Mouse (Mus musculus): ENCODE results near the gene Dnm2. TPM values are rescaled to one million over a fixed set of nuclear protein-coding genes. Genes with fewer than 3 reads are reported as not detected.
A peak's percentile ranks its signal among the peaks of the same experiment; 100 is the strongest.

Dnm2 gene
- polyA plus RNA-seq, 1 experiment: 92.2 TPM

GRCm38 (mm10) chr9:21553607-21554273 is 129.0 kb downstream of the Dnm2 start:
- no peak for DNase-seq (ENCODE audit: low read depth)
- no peak for TF ChIP-seq POLR2A (IDR thresholded peaks at IDR 0.05; ENCODE audit: borderline replicate concordance, extremely low read depth, insufficient read depth, insufficient read length, poor library complexity, severe bottlenecking)
- TF ChIP-seq CTCF (IDR thresholded peaks at IDR 0.05; ENCODE audit: borderline replicate concordance, extremely low read depth, insufficient read depth, insufficient read length): no peak

GRCm38 (mm10) chr9:21555198-21555742 is 130.6 kb downstream of the Dnm2 start:
- TF ChIP-seq POLR2A (IDR thresholded peaks at IDR 0.05; ENCODE audit: borderline replicate concordance, extremely low read depth, insufficient read depth, insufficient read length, poor library complexity, severe bottlenecking) (no peak), CTCF (IDR thresholded peaks at IDR 0.05; ENCODE audit: borderline replicate concordance, extremely low read depth, insufficient read depth, insufficient read length) (peak; percentile 5; the same call in 1 of the 2 replicates)
- DNase-seq (ENCODE audit: low read depth): no peak

GRCm38 (mm10) chr9:21556996-21557395 is 132.3 kb downstream of the Dnm2 start:
- no peak for DNase-seq (ENCODE audit: low read depth)
- no peak for TF ChIP-seq CTCF (IDR thresholded peaks at IDR 0.05; ENCODE audit: borderline replicate concordance, extremely low read depth, insufficient read depth, insufficient read length)

Other genes starting within 250 kb of the Dnm2 start
- 58.7 and 59.7 TPM in 2 replicates for gene Keap1, start 185.5 kb upstream of the Dnm2 start, polyA plus RNA-seq (2012; rRNA removed)
- gene S1pr5, start 176.5 kb upstream of the Dnm2 start, polyA plus RNA-seq (2012; rRNA removed): 2.2 and 2.5 TPM in 2 replicates
- gene Atg4d, start 159.6 kb upstream of the Dnm2 start, polyA plus RNA-seq (2012; rRNA removed): 38.1 and 45.9 TPM in 2 replicates
- 32.9 and 36.3 TPM in 2 replicates for gene Kri1, start 136.9 kb upstream of the Dnm2 start, polyA plus RNA-seq (2012; rRNA removed)
- 70.4 and 84.9 TPM in 2 replicates for gene Cdkn2d, start 133.5 kb upstream of the Dnm2 start, polyA plus RNA-seq (2012; rRNA removed)
- gene Ap1m2, start 112.6 kb upstream of the Dnm2 start, polyA plus RNA-seq (2012; rRNA removed): 2.4 and 2.9 TPM in 2 replicates
- gene Slc44a2, start 104.2 kb upstream of the Dnm2 start, polyA plus RNA-seq (2012; rRNA removed): 70.1 and 75.6 TPM in 2 replicates
- gene Ilf3, start 57.0 kb upstream of the Dnm2 start, polyA plus RNA-seq (2012; rRNA removed): 202 and 216 TPM in 2 replicates
- gene Qtrt1, start 13.1 kb upstream of the Dnm2 start, polyA plus RNA-seq (2012; rRNA removed): 81.4 and 92.1 TPM in 2 replicates
- gene Tmed1, start 85.3 kb downstream of the Dnm2 start, polyA plus RNA-seq (2012; rRNA removed): 40.8 and 49.2 TPM in 2 replicates
- gene AB124611, start 101.3 kb downstream of the Dnm2 start, polyA plus RNA-seq (2012; rRNA removed): 1.00 and 1.0 TPM in 2 replicates
- gene Carm1, start 122.0 kb downstream of the Dnm2 start, polyA plus RNA-seq (2012; rRNA removed): 119 and 135 TPM in 2 replicates
- 78.1 and 80.7 TPM in 2 replicates for gene Timm29, start 167.8 kb downstream of the Dnm2 start, polyA plus RNA-seq (2012; rRNA removed)
- gene Yipf2, start 167.9 kb downstream of the Dnm2 start, polyA plus RNA-seq (2012; rRNA removed): 17.5 and 26.8 TPM in 2 replicates
- gene Smarca4, start 191.3 kb downstream of the Dnm2 start, polyA plus RNA-seq (2012; rRNA removed): 198 and 241 TPM in 2 replicates

Data from brain, embryonic 14.5 days (tissue).